Comparison of ENCODE assay signal across 11 mouse cellular contexts in genomic region chr7:18841174-18841567, GRCm38 (mm10). TPM values are rescaled to one million over a fixed set of nuclear protein-coding genes. Genes with fewer than 3 reads are reported as not detected.
A peak's percentile ranks its signal among the peaks of the same experiment; 100 is the strongest.
DNase-seq lines count a peak whose midpoint lies in the region; ATAC-seq and TF ChIP-seq lines count a peak whose summit lies in the region.
"Had no signal": no experiment of that assay in that cellular context is flagged by ENCODE, and none has a peak within 500 bp of the region (broad histone marks: within the 10 kb centered on the region; RNA-seq: fewer than 3 reads in every experiment).

No protein-coding gene starts in this region.

- DNase-seq in heart, postnatal 4 days, result no peak
- DNase-seq in forebrain, postnatal 0 days, result no peak
- DNase-seq in urinary bladder, postnatal 4 days (ENCODE audit: low spot score in 2 of 2), result no peak
- no peak for DNase-seq in cerebellum, postnatal 36 days
- DNase-seq in spleen, postnatal 4 days (ENCODE audit: low spot score in 2 of 2), result no peak

- ATAC-seq in heart, embryonic 11.5 days (replicated peaks; ENCODE audit: insufficient number of reproducible peaks, low FRiP score, low TSS enrichment), result no peak
- no peak for ATAC-seq in forebrain, postnatal 0 days
- no peak for ATAC-seq in liver, embryonic 16.5 days (ENCODE audit: low read depth)

- H3K4me2 ChIP-seq in heart, embryonic 11.5 days, result peak overlapping the region; percentile 75
- H3K4me2 ChIP-seq in forebrain, postnatal 0 days (ENCODE audit: low read depth), result peak overlapping the region; percentile 55
- peak overlapping the region; percentile 46 for H3K4me2 ChIP-seq in liver, embryonic 16.5 days (ENCODE audit: low read depth, low read length)

- no peaks in the 10 kb centered on the region for H3K36me3 ChIP-seq in heart, embryonic 11.5 days (ENCODE audit: control insufficient read depth, insufficient read depth, low read length)
- H3K36me3 ChIP-seq in ES-Bruce4 (ENCODE audit: control insufficient read depth, insufficient read depth, low read length, poor library complexity, severe bottlenecking), result no peaks in the 10 kb centered on the region
- no peaks in the 10 kb centered on the region for H3K36me3 ChIP-seq in forebrain, postnatal 0 days (ENCODE audit: insufficient read depth)
- no peaks in the 10 kb centered on the region for H3K36me3 ChIP-seq in liver, embryonic 16.5 days (ENCODE audit: control insufficient read depth, insufficient read depth)

- H3K9me3 ChIP-seq in heart, embryonic 11.5 days (replicated peaks; ENCODE audit: control insufficient read depth, low read length), result no peaks in the 10 kb centered on the region
- no peaks in the 10 kb centered on the region for H3K9me3 ChIP-seq in ES-Bruce4 (replicated peaks; ENCODE audit: control insufficient read depth, insufficient read depth, low read length, poor library complexity, severe bottlenecking)
- H3K9me3 ChIP-seq in forebrain, postnatal 0 days (ENCODE audit: low read length), result no peaks in the 10 kb centered on the region
- H3K9me3 ChIP-seq in liver, embryonic 16.5 days (replicated peaks; ENCODE audit: control insufficient read depth, low read length), result no peaks in the 10 kb centered on the region

- TF ChIP-seq POLR2A in ES-Bruce4 (IDR thresholded peaks at IDR 0.05; ENCODE audit: insufficient read depth, low read length), result no peak

- 57% methylated on average over 1 of the region's 1 CpGs for WGBS in heart, embryonic 11.5 days (ENCODE audit: insufficient replicate concordance)
- 79% methylated on average over 1 of the region's 1 CpGs for WGBS in forebrain, postnatal 0 days
- 57% methylated on average over 1 of the region's 1 CpGs for WGBS in liver, embryonic 16.5 days (ENCODE audit: insufficient replicate concordance)

- H3K4me1 ChIP-seq in heart, embryonic 11.5 days (ENCODE audit: control insufficient read depth, insufficient read depth, low read length), result no peaks in the 10 kb centered on the region
- H3K4me1 ChIP-seq in ES-Bruce4 (ENCODE audit: control insufficient read depth, insufficient read depth, low read length), result no peaks in the 10 kb centered on the region
- H3K4me1 ChIP-seq in forebrain, postnatal 0 days (ENCODE audit: insufficient read depth), result no peaks in the 10 kb centered on the region
- H3K4me1 ChIP-seq in liver, embryonic 16.5 days (ENCODE audit: control insufficient read depth, low read depth, low read length), result no peaks in the 10 kb centered on the region

- no peaks in the 10 kb centered on the region for H3K27me3 ChIP-seq in heart, embryonic 11.5 days (ENCODE audit: control insufficient read depth, insufficient read depth, low read length)
- H3K27me3 ChIP-seq in ES-Bruce4 (ENCODE audit: control insufficient read depth, insufficient read depth, low read length, poor library complexity, severe bottlenecking), result no peaks in the 10 kb centered on the region
- H3K27me3 ChIP-seq in forebrain, postnatal 0 days (ENCODE audit: insufficient read depth, low read length), result no peaks in the 10 kb centered on the region
- no peaks in the 10 kb centered on the region for H3K27me3 ChIP-seq in liver, embryonic 16.5 days (ENCODE audit: control insufficient read depth, insufficient read depth, low read depth, low read length)

- 0 out of 2 replicates have a peak overlapping the region, but pooled peaks have one; percentile 43 for H3K9ac ChIP-seq in heart, embryonic 11.5 days (ENCODE audit: low read depth, low read length)
- H3K9ac ChIP-seq in ES-Bruce4 (ENCODE audit: low read depth, poor library complexity, severe bottlenecking), result peak overlapping the region; percentile 12; the same call in 1 of the 2 replicates
- 0 out of 2 replicates have a peak overlapping the region, but pooled peaks have one; percentile 22 for H3K9ac ChIP-seq in forebrain, postnatal 0 days
- no peak overlapping the region for H3K9ac ChIP-seq in liver, embryonic 16.5 days (ENCODE audit: low read depth, low read length)

- no peak for TF ChIP-seq CTCF in ES-Bruce4 (IDR thresholded peaks at IDR 0.05; ENCODE audit: low read depth, low read length)
- TF ChIP-seq CTCF in forebrain, postnatal 0 days (IDR thresholded peaks at IDR 0.05; ENCODE audit: low read depth), result no peak

- no peak overlapping the region for H3K27ac ChIP-seq in heart, embryonic 11.5 days (ENCODE audit: low read depth, low read length)
- H3K27ac ChIP-seq in ES-Bruce4 (ENCODE audit: insufficient read depth, low read length), result no peak overlapping the region
- no peak overlapping the region for H3K27ac ChIP-seq in forebrain, postnatal 0 days (ENCODE audit: low read depth, low read length)
- H3K27ac ChIP-seq in liver, embryonic 16.5 days (ENCODE audit: low read length), result no peak overlapping the region

- TF ChIP-seq EP300 in ES-Bruce4 (IDR thresholded peaks at IDR 0.05; ENCODE audit: insufficient read depth, low read depth, low read length), result no peak

- 0 out of 2 replicates have a peak overlapping the region, but pooled peaks have one; percentile 12 for H3K4me3 ChIP-seq in heart, embryonic 11.5 days (ENCODE audit: low read depth, low read length)
- no peak overlapping the region; the same call in 1 of the 2 replicates for H3K4me3 ChIP-seq in ES-Bruce4 (ENCODE audit: low read depth, low read length)
- 0 out of 2 replicates have a peak overlapping the region, but pooled peaks have one; percentile 10 for H3K4me3 ChIP-seq in forebrain, postnatal 0 days (ENCODE audit: low read depth, low read length)
- no peak overlapping the region for H3K4me3 ChIP-seq in liver, embryonic 16.5 days (ENCODE audit: low read depth, low read length)

RNA-seq across cellular contexts. Expression of gene Mill2, which starts 1.4 kb away (rescaled TPM):
- not detected in 2 replicates for polyA plus RNA-seq in heart, embryonic 11.5 days (2014; fragmentation: Nextera tagmentation; extraction: Ambion mirVana)
- 1 to 10 TPM; 2.8 to 3.5 TPM for total RNA-seq in heart, postnatal 4 days (2021)
- polyA plus RNA-seq in ES-Bruce4 (2011; ENCODE audit: insufficient read depth, insufficient read length, low read depth, missing spikeins), result 0.35 and 1.1 TPM in 2 replicates
- total RNA-seq in forebrain, postnatal 0 days (2014; rRNA removed), result 0.95 and 2.1 TPM in 2 replicates
- 0.53 and 0.54 TPM in 2 replicates for polyA plus RNA-seq in forebrain, postnatal 0 days (2015; fragmentation: Nextera tagmentation; extraction: Ambion mirVana)
- polyA plus RNA-seq in liver, embryonic 16.5 days (2015; fragmentation: Nextera tagmentation; extraction: Ambion mirVana), result 0.21 and 0.24 TPM in 2 replicates

RNA-seq across cellular contexts. Expression of gene Psg17, which starts 19.8 kb away (rescaled TPM):
- polyA plus RNA-seq in heart, embryonic 11.5 days (2014; fragmentation: Nextera tagmentation; extraction: Ambion mirVana), result 0.14 TPM in 1 of 2 replicates, not detected in the other
- total RNA-seq in heart, postnatal 4 days (2021), result not detected
- 1.3 and 1.8 TPM in 2 replicates for polyA plus RNA-seq in ES-Bruce4 (2011; ENCODE audit: insufficient read depth, insufficient read length, low read depth, missing spikeins)
- total RNA-seq in forebrain, postnatal 0 days (2014; rRNA removed), result not detected in 2 replicates
- not detected in 2 replicates for polyA plus RNA-seq in forebrain, postnatal 0 days (2015; fragmentation: Nextera tagmentation; extraction: Ambion mirVana)
- polyA plus RNA-seq in liver, embryonic 16.5 days (2015; fragmentation: Nextera tagmentation; extraction: Ambion mirVana), result not detected in 2 replicates
- total RNA-seq: adrenal gland, postnatal 10 days; gastrocnemius, adult 18-20 months had no signal
- polyA plus RNA-seq: C2C12 had no signal

RNA-seq across cellular contexts. Expression of gene Pglyrp1, which starts 30.0 kb away (rescaled TPM):
- polyA plus RNA-seq in heart, embryonic 11.5 days (2014; fragmentation: Nextera tagmentation; extraction: Ambion mirVana), result 0.45 and 1.6 TPM in 2 replicates
- total RNA-seq in heart, postnatal 4 days (2021), result 1 to 10 TPM; 1.1 to 2.0 TPM
- 1.8 and 3.1 TPM in 2 replicates for polyA plus RNA-seq in ES-Bruce4 (2011; ENCODE audit: insufficient read depth, insufficient read length, low read depth, missing spikeins)
- 13.8 and 14.9 TPM in 2 replicates for total RNA-seq in forebrain, postnatal 0 days (2014; rRNA removed)
- polyA plus RNA-seq in forebrain, postnatal 0 days (2015; fragmentation: Nextera tagmentation; extraction: Ambion mirVana), result 26.9 and 27.0 TPM in 2 replicates
- 76.1 and 87.5 TPM in 2 replicates for polyA plus RNA-seq in liver, embryonic 16.5 days (2015; fragmentation: Nextera tagmentation; extraction: Ambion mirVana)

RNA-seq across cellular contexts. Expression of gene Psg19, which starts 42.9 kb away (rescaled TPM):
- not detected in 2 replicates for polyA plus RNA-seq in heart, embryonic 11.5 days (2014; fragmentation: Nextera tagmentation; extraction: Ambion mirVana)
- not detected for total RNA-seq in heart, postnatal 4 days (2021)
- 1.1 TPM in 2 replicates for polyA plus RNA-seq in ES-Bruce4 (2011; ENCODE audit: insufficient read depth, insufficient read length, low read depth, missing spikeins)
- total RNA-seq in forebrain, postnatal 0 days (2014; rRNA removed), result not detected in 2 replicates
- not detected in 2 replicates for polyA plus RNA-seq in forebrain, postnatal 0 days (2015; fragmentation: Nextera tagmentation; extraction: Ambion mirVana)
- polyA plus RNA-seq in liver, embryonic 16.5 days (2015; fragmentation: Nextera tagmentation; extraction: Ambion mirVana), result not detected in 2 replicates
- total RNA-seq: adrenal gland, postnatal 10 days; gastrocnemius, adult 18-20 months had no signal
- polyA plus RNA-seq: C2C12 had no signal

Comparison
In these comparisons a context has a peak if more than half of its experiments do, and no peak if none do; other contexts are left out.
1. H3K4me3 ChIP-seq: peak in heart, embryonic 11.5 days (single experiment) and forebrain, postnatal 0 days (single experiment); none in ES-Bruce4 (single experiment) and liver, embryonic 16.5 days (single experiment).
2. Peak in every context shown above with its lines, with median percentiles within 50 percentile points of each other: H3K4me2 ChIP-seq.